Mouse (Mus musculus) embryonic fibroblast, embryonic 13.5 days (primary cell): ENCODE measurements around the gene Syt14.

Source experiments
- CTCF ChIP-seq: IDR thresholded peaks from 2 replicates; pipeline ENCODE4 v1.5.1; 2011; ENCODE audit warnings: mild to moderate bottlenecking, control low read depth, low read length, moderate library complexity, borderline replicate concordance; ENCODE audit not compliant: insufficient read depth
- POLR2A ChIP-seq: IDR thresholded peaks from 2 replicates; pipeline ENCODE4 v1.6.1; 2011; ENCODE audit warnings: low read depth, mild to moderate bottlenecking, control low read depth, low read length, moderate library complexity

DNA sequence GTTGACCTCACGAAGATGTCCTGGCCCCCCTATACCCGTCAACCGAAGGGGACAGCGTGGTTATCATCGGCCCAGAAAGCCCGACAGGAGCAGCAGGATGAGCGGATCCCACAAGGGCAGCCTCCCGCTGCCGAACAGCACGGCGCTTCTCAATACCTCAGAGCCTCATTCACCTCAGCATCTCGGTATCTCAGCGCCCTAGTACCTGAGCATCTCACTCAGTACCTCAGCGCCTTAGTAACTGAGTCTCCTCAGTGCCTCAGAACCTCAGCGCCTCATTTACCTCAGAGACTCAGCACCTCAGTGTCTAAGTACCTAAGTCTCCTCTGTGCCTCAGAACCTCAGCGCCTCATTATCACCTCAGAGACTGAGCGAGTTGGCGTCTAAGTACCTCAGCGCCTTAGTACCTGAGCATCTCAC, 614 bp downstream of the Syt14 start:
- TF ChIP-seq CTCF (no peak), POLR2A (no peak)
